Comparison of ENCODE assay signal across 9 mouse cellular contexts in the genomic region with DNA sequence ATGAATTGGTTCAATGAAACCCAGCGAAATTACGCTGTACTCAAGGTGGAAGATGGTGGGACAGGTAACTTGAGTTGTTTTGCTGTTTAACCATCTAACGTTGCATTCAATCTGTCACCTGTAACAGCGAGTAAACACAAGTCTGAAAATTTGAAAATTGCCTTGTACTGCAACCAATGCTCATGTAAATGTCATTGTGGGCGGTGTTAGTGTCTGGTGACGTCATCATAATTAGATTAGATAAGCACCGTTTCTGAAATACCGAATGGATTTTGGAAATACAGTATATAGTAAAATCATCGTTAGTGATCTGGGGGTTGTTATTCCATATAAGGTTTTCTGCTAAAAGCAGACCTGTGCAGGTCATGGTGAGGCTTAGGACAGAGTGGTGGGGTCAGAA. TPM values are rescaled to one million over a fixed set of nuclear protein-coding genes. Genes with fewer than 3 reads are reported as not detected.
DNase-seq lines count a peak whose midpoint lies in the region; ATAC-seq and TF ChIP-seq lines count a peak whose summit lies in the region.
"Had no signal": no experiment of that assay in that cellular context is flagged by ENCODE, and none has a peak within 500 bp of the region (broad histone marks: within the 10 kb centered on the region; RNA-seq: fewer than 3 reads in every experiment).

No protein-coding gene starts in this region.

- no peaks in the 10 kb centered on the region for H3K9me3 ChIP-seq in intestine, embryonic 14.5 days (ENCODE audit: control insufficient read depth, low read length)
- H3K9me3 ChIP-seq in neural tube, embryonic 12.5 days: no peaks in the 10 kb centered on the region

- H3K27ac ChIP-seq in layer of hippocampus, adult 2 months: peak overlapping the region; percentile 81
- no peak overlapping the region for H3K27ac ChIP-seq in intestine, embryonic 14.5 days (ENCODE audit: low read depth)
- H3K27ac ChIP-seq in neural tube, embryonic 12.5 days: no peak overlapping the region

- H3K4me3 ChIP-seq in layer of hippocampus, adult 2 months: peak overlapping the region; percentile 99
- peak overlapping the region; percentile 72 for H3K4me3 ChIP-seq in intestine, embryonic 14.5 days (ENCODE audit: low read depth, low read length)
- H3K4me3 ChIP-seq in neural tube, embryonic 12.5 days: peak overlapping the region; percentile 86

- H3K4me2 ChIP-seq in intestine, embryonic 14.5 days (ENCODE audit: low read length): peak overlapping the region; percentile 63
- H3K4me2 ChIP-seq in neural tube, embryonic 12.5 days (replicated peaks): peak overlapping the region; percentile 92

- no peaks in the 10 kb centered on the region for H3K36me3 ChIP-seq in intestine, embryonic 14.5 days (ENCODE audit: control insufficient read depth, insufficient read depth, low read length)
- no peaks in the 10 kb centered on the region for H3K36me3 ChIP-seq in neural tube, embryonic 12.5 days

- DNase-seq in layer of hippocampus, adult 2 months (ENCODE audit: low spot score in 2 of 2): no peak
- DNase-seq in layer of hippocampus, adult 18-20 months (ENCODE audit: low spot score in 2 of 2): no peak
- peak; percentile 12 for DNase-seq in brain, embryonic 14.5 days (ENCODE audit: low read depth)
- DNase-seq in intestine, embryonic 14.5 days (ENCODE audit: low spot score): no peak
- DNase-seq in kidney, postnatal 25 days: no peak
- no peak for DNase-seq in ovary, postnatal 10 days (ENCODE audit: low spot score)
- DNase-seq in left cerebral cortex, postnatal 36 days (ENCODE audit: low spot score in 2 of 2): no peak
- DNase-seq: adrenal gland, adult 8-10 months had no signal

- no peak for TF ChIP-seq CTCF in layer of hippocampus, adult 2 months (conservative IDR thresholded peaks at IDR 0.05)
- no peak for TF ChIP-seq CTCF in brain, embryonic 14.5 days (IDR thresholded peaks at IDR 0.05; ENCODE audit: borderline replicate concordance, extremely low read depth, insufficient read depth, insufficient read length)

- no peak for TF ChIP-seq POLR2A in brain, embryonic 14.5 days (IDR thresholded peaks at IDR 0.05; ENCODE audit: borderline replicate concordance, extremely low read depth, insufficient read depth, insufficient read length, poor library complexity, severe bottlenecking)

- WGBS in intestine, embryonic 14.5 days: 50% methylated on average over 9 of the region's 9 CpGs
- 59% methylated on average over 9 of the region's 9 CpGs for WGBS in neural tube, embryonic 12.5 days

- H3K27me3 ChIP-seq in intestine, embryonic 14.5 days (replicated peaks; ENCODE audit: control insufficient read depth, insufficient read depth, low read length): peaks cover 14% of the 10 kb centered on the region; the same call in 1 of the 2 replicates
- no peaks in the 10 kb centered on the region for H3K27me3 ChIP-seq in neural tube, embryonic 12.5 days (replicated peaks)

- no peak overlapping the region for H3K9ac ChIP-seq in intestine, embryonic 14.5 days (ENCODE audit: low read length)
- H3K9ac ChIP-seq in neural tube, embryonic 12.5 days: peak overlapping the region; percentile 75

- intact Hi-C loops in left cerebral cortex, postnatal 36 days (cut with DNase I): loop anchor here (10.0 kb wide), 1 partner anchor 388 kb away; no protein-coding TSS in a partner anchor

- H3K4me1 ChIP-seq in intestine, embryonic 14.5 days (replicated peaks; ENCODE audit: control insufficient read depth, insufficient read depth, low read length): peaks cover 5% of the 10 kb centered on the region; the same call in 1 of the 2 replicates
- H3K4me1 ChIP-seq in neural tube, embryonic 12.5 days: peaks cover 5% of the 10 kb centered on the region

- ATAC-seq in intestine, embryonic 14.5 days (replicated peaks; ENCODE audit: low FRiP score, low TSS enrichment, low read depth): no peak
- no peak for ATAC-seq in neural tube, embryonic 12.5 days (ENCODE audit: low FRiP score, low read depth)

RNA-seq across cellular contexts. Expression of a gene that starts 1.0 kb away (rescaled TPM):
- 10 to 100 TPM; 60.0 to 61.1 TPM for total RNA-seq in layer of hippocampus, adult 2 months (2021)
- 10 to 100 TPM; 56.0 to 56.9 TPM for total RNA-seq in layer of hippocampus, adult 18-20 months (2021)
- 21.9 and 35.6 TPM in 2 replicates for polyA plus RNA-seq in brain, embryonic 14.5 days (2012; rRNA removed)
- 45.7 and 47.6 TPM in 2 replicates for polyA plus RNA-seq in intestine, embryonic 14.5 days (2014; fragmentation: Nextera tagmentation; extraction: Ambion mirVana)
- polyA plus RNA-seq in neural tube, embryonic 12.5 days (2016; fragmentation: Nextera tagmentation; extraction: Ambion mirVana): 81.7 and 93.4 TPM in 2 replicates
- 10 to 100 TPM; 32.3 to 34.1 TPM for total RNA-seq in left cerebral cortex, postnatal 36 days (2021)

RNA-seq across cellular contexts. Expression of a gene that starts 32.0 kb away (rescaled TPM):
- 1 to 10 TPM in 1 of 2 experiments, under 1 TPM in 1; 0.92 to 1.0 TPM for total RNA-seq in layer of hippocampus, adult 2 months (2021)
- 1 to 10 TPM in 1 of 2 experiments, under 1 TPM in 1; 0.89 to 1.1 TPM for total RNA-seq in layer of hippocampus, adult 18-20 months (2021)
- polyA plus RNA-seq in brain, embryonic 14.5 days (2012; rRNA removed): 0.24 and 0.74 TPM in 2 replicates
- not detected in 2 replicates for polyA plus RNA-seq in intestine, embryonic 14.5 days (2014; fragmentation: Nextera tagmentation; extraction: Ambion mirVana)
- polyA plus RNA-seq in neural tube, embryonic 12.5 days (2016; fragmentation: Nextera tagmentation; extraction: Ambion mirVana): 0.73 and 1.2 TPM in 2 replicates
- under 1 TPM; 0.91 to 0.99 TPM for total RNA-seq in left cerebral cortex, postnatal 36 days (2021)

RNA-seq across cellular contexts. Expression of a gene that starts 48.4 kb away (rescaled TPM):
- under 1 TPM; 0.22 to 0.38 TPM for total RNA-seq in layer of hippocampus, adult 2 months (2021)
- total RNA-seq in layer of hippocampus, adult 18-20 months (2021): not detected
- 0.04 and 0.08 TPM in 2 replicates for polyA plus RNA-seq in brain, embryonic 14.5 days (2012; rRNA removed)
- 1.1 and 2.8 TPM in 2 replicates for polyA plus RNA-seq in intestine, embryonic 14.5 days (2014; fragmentation: Nextera tagmentation; extraction: Ambion mirVana)
- not detected in 2 replicates for polyA plus RNA-seq in neural tube, embryonic 12.5 days (2016; fragmentation: Nextera tagmentation; extraction: Ambion mirVana)
- not detected for total RNA-seq in left cerebral cortex, postnatal 36 days (2021)
- total RNA-seq: adrenal gland, adult 8-10 months had no signal
